Mouse (Mus musculus): Measurements from ENCODE around the gene Fras1. TPM values are rescaled to one million over a fixed set of nuclear protein-coding genes. Genes with fewer than 3 reads are reported as not detected.

The Fras1 gene
- polyA plus RNA-seq, 1 experiment from 2014 or later, result 18.7 TPM

GRCm38 (mm10) chr5:96712089-96712684, 338.4 kb downstream of the Fras1 start:
- Histone ChIP-seq H3K27me3 (ENCODE audit: control insufficient read depth, insufficient read depth, low read length) (no peaks in the 10 kb centered on the region), H3K9me3 (ENCODE audit: control insufficient read depth, low read length) (no peaks in the 10 kb centered on the region), H3K4me1 (replicated peaks; ENCODE audit: control insufficient read depth, insufficient read depth, low read length) (no peaks in the 10 kb centered on the region), H3K4me3 (ENCODE audit: low read depth, low read length) (no peak overlapping the region), H3K36me3 (ENCODE audit: control insufficient read depth, insufficient read depth, low read length) (no peaks in the 10 kb centered on the region), H3K4me2 (ENCODE audit: low read depth, low read length, severe bottlenecking) (no peak overlapping the region), H3K27ac (ENCODE audit: low read depth, low read length) (no peak overlapping the region), H3K9ac (ENCODE audit: low read length) (no peak overlapping the region)
- DNase-seq (ENCODE audit: low spot score) (no peak), ATAC-seq (replicated peaks; ENCODE audit: low FRiP score) (no peak)
- WGBS, result 72% methylated on average over 12 of the region's 12 CpGs

GRCm38 (mm10) chr5:96712799-96713198, 339.0 kb downstream of the Fras1 start:
- ATAC-seq (replicated peaks; ENCODE audit: low FRiP score) (no peak), DNase-seq (ENCODE audit: low spot score) (no peak)
- no peaks in the 10 kb centered on the region for H3K9me3 ChIP-seq (ENCODE audit: control insufficient read depth, low read length)
- H3K4me3 ChIP-seq (ENCODE audit: low read depth, low read length), result no peak overlapping the region
- H3K36me3 ChIP-seq (ENCODE audit: control insufficient read depth, insufficient read depth, low read length), result no peaks in the 10 kb centered on the region
- H3K4me2 ChIP-seq (ENCODE audit: low read depth, low read length, severe bottlenecking), result no peak overlapping the region
- 93% methylated on average over 4 of the region's 4 CpGs for WGBS
- H3K4me1 ChIP-seq (replicated peaks; ENCODE audit: control insufficient read depth, insufficient read depth, low read length), result no peaks in the 10 kb centered on the region
- H3K9ac ChIP-seq (ENCODE audit: low read length), result no peak overlapping the region
- no peak overlapping the region for H3K27ac ChIP-seq (ENCODE audit: low read depth, low read length)
- H3K27me3 ChIP-seq (ENCODE audit: control insufficient read depth, insufficient read depth, low read length), result no peaks in the 10 kb centered on the region

GRCm38 (mm10) chr5:96716273-96717034, 342.7 kb downstream of the Fras1 start:
- ATAC-seq (replicated peaks; ENCODE audit: low FRiP score), result no peak
- Histone ChIP-seq H3K4me3 (ENCODE audit: low read depth, low read length) (no peak overlapping the region), H3K9me3 (ENCODE audit: control insufficient read depth, low read length) (no peaks in the 10 kb centered on the region), H3K9ac (ENCODE audit: low read length) (no peak overlapping the region), H3K27ac (ENCODE audit: low read depth, low read length) (no peak overlapping the region), H3K4me2 (ENCODE audit: low read depth, low read length, severe bottlenecking) (no peak overlapping the region), H3K4me1 (replicated peaks; ENCODE audit: control insufficient read depth, insufficient read depth, low read length) (no peaks in the 10 kb centered on the region), H3K27me3 (ENCODE audit: control insufficient read depth, insufficient read depth, low read length) (no peaks in the 10 kb centered on the region), H3K36me3 (ENCODE audit: control insufficient read depth, insufficient read depth, low read length) (no peaks in the 10 kb centered on the region)
- DNase-seq (ENCODE audit: low spot score), result no peak
- WGBS, result 58% methylated on average over 8 of the region's 8 CpGs

GRCm38 (mm10) chr5:96717690-96718089, 343.9 kb downstream of the Fras1 start:
- 94% methylated on average over 4 of the region's 4 CpGs for WGBS
- H3K4me2 ChIP-seq (ENCODE audit: low read depth, low read length, severe bottlenecking), result no peak overlapping the region
- no peak for ATAC-seq (replicated peaks; ENCODE audit: low FRiP score)

GRCm38 (mm10) chr5:96718601-96719000, 344.8 kb downstream of the Fras1 start:
- Histone ChIP-seq H3K9ac (ENCODE audit: low read length) (no peak overlapping the region), H3K9me3 (ENCODE audit: control insufficient read depth, low read length) (no peaks in the 10 kb centered on the region), H3K4me3 (ENCODE audit: low read depth, low read length) (no peak overlapping the region), H3K4me1 (replicated peaks; ENCODE audit: control insufficient read depth, insufficient read depth, low read length) (no peaks in the 10 kb centered on the region), H3K4me2 (ENCODE audit: low read depth, low read length, severe bottlenecking) (no peak overlapping the region), H3K36me3 (ENCODE audit: control insufficient read depth, insufficient read depth, low read length) (no peaks in the 10 kb centered on the region), H3K27ac (ENCODE audit: low read depth, low read length) (no peak overlapping the region), H3K27me3 (ENCODE audit: control insufficient read depth, insufficient read depth, low read length) (no peaks in the 10 kb centered on the region)
- no peak for ATAC-seq (replicated peaks; ENCODE audit: low FRiP score)
- 89% methylated on average over 5 of the region's 5 CpGs for WGBS
- no peak for DNase-seq (ENCODE audit: low spot score)

More at GRCm38 (mm10) chr5:96717690-96718089, 343.9 kb downstream of the Fras1 start:
- H3K9ac ChIP-seq (ENCODE audit: low read length), result no peak overlapping the region
- DNase-seq (ENCODE audit: low spot score), result no peak
- no peaks in the 10 kb centered on the region for H3K27me3 ChIP-seq (ENCODE audit: control insufficient read depth, insufficient read depth, low read length)
- H3K9me3 ChIP-seq (ENCODE audit: control insufficient read depth, low read length), result no peaks in the 10 kb centered on the region
- no peak overlapping the region for H3K27ac ChIP-seq (ENCODE audit: low read depth, low read length)
- H3K4me3 ChIP-seq (ENCODE audit: low read depth, low read length), result no peak overlapping the region
- H3K4me1 ChIP-seq (replicated peaks; ENCODE audit: control insufficient read depth, insufficient read depth, low read length), result no peaks in the 10 kb centered on the region
- H3K36me3 ChIP-seq (ENCODE audit: control insufficient read depth, insufficient read depth, low read length), result no peaks in the 10 kb centered on the region

- ATAC-seq (replicated peaks; ENCODE audit: low FRiP score), result no peak
- no peaks in the 10 kb centered on the region for H3K36me3 ChIP-seq (ENCODE audit: control insufficient read depth, insufficient read depth, low read length)
- DNase-seq (ENCODE audit: low spot score), result no peak
- H3K4me1 ChIP-seq (replicated peaks; ENCODE audit: control insufficient read depth, insufficient read depth, low read length), result no peaks in the 10 kb centered on the region
- H3K4me2 ChIP-seq (ENCODE audit: low read depth, low read length, severe bottlenecking), result no peak overlapping the region
- no peaks in the 10 kb centered on the region for H3K9me3 ChIP-seq (ENCODE audit: control insufficient read depth, low read length)
- no peak overlapping the region for H3K9ac ChIP-seq (ENCODE audit: low read length)
- 89% methylated on average over 5 of the region's 5 CpGs for WGBS
- no peak overlapping the region for H3K27ac ChIP-seq (ENCODE audit: low read depth, low read length)
- H3K27me3 ChIP-seq (ENCODE audit: control insufficient read depth, insufficient read depth, low read length), result no peaks in the 10 kb centered on the region
- H3K4me3 ChIP-seq (ENCODE audit: low read depth, low read length), result no peak overlapping the region
Measured at GRCm38 (mm10) chr5:96719221-96719620, 345.5 kb downstream of the Fras1 start.

- H3K9ac ChIP-seq (ENCODE audit: low read length), result no peak overlapping the region
- no peaks in the 10 kb centered on the region for H3K27me3 ChIP-seq (ENCODE audit: control insufficient read depth, insufficient read depth, low read length)
- ATAC-seq (replicated peaks; ENCODE audit: low FRiP score) (no peak), DNase-seq (ENCODE audit: low spot score) (no peak)
- H3K4me2 ChIP-seq (ENCODE audit: low read depth, low read length, severe bottlenecking), result no peak overlapping the region
- no peaks in the 10 kb centered on the region for H3K9me3 ChIP-seq (ENCODE audit: control insufficient read depth, low read length)
- H3K4me3 ChIP-seq (ENCODE audit: low read depth, low read length), result no peak overlapping the region
- H3K36me3 ChIP-seq (ENCODE audit: control insufficient read depth, insufficient read depth, low read length), result no peaks in the 10 kb centered on the region
- whole genome bisulfite sequencing, result 52% methylated on average over 3 of the region's 3 CpGs
- no peaks in the 10 kb centered on the region for H3K4me1 ChIP-seq (replicated peaks; ENCODE audit: control insufficient read depth, insufficient read depth, low read length)
- H3K27ac ChIP-seq (ENCODE audit: low read depth, low read length), result no peak overlapping the region
Measured at GRCm38 (mm10) chr5:96722690-96723089, 348.9 kb downstream of the Fras1 start.

- Histone ChIP-seq H3K4me1 (replicated peaks; ENCODE audit: control insufficient read depth, insufficient read depth, low read length) (no peaks in the 10 kb centered on the region), H3K9me3 (ENCODE audit: control insufficient read depth, low read length) (no peaks in the 10 kb centered on the region), H3K4me2 (ENCODE audit: low read depth, low read length, severe bottlenecking) (no peak overlapping the region), H3K27ac (ENCODE audit: low read depth, low read length) (no peak overlapping the region), H3K4me3 (ENCODE audit: low read depth, low read length) (no peak overlapping the region), H3K27me3 (ENCODE audit: control insufficient read depth, insufficient read depth, low read length) (no peaks in the 10 kb centered on the region), H3K36me3 (ENCODE audit: control insufficient read depth, insufficient read depth, low read length) (no peaks in the 10 kb centered on the region), H3K9ac (ENCODE audit: low read length) (no peak overlapping the region)
- ATAC-seq (replicated peaks; ENCODE audit: low FRiP score), result no peak
- WGBS, result 92% methylated on average over 15 of the region's 15 CpGs
- no peak for DNase-seq (ENCODE audit: low spot score)
Measured at GRCm38 (mm10) chr5:96739138-96739878, 365.6 kb downstream of the Fras1 start.
